ENCODE assay signal across 17 mouse cellular contexts in the genomic region with DNA sequence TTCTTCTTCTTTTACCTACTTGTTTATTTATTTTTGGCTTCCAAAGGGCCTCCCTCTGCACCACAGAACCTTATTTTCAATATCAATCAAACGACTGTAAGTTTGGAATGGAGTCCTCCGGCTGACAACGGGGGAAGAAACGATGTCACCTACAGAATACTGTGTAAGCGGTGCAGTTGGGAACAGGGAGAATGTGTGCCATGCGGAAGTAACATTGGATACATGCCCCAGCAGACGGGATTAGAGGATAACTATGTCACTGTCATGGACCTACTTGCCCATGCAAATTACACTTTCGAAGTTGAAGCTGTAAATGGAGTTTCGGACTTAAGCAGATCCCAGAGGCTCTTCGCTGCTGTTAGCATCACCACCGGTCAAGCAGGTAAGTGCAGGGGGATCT.
"Had no signal": no experiment of that assay in that cellular context is flagged by ENCODE, and none has a peak within 500 bp of the region (broad histone marks: within the 10 kb centered on the region; RNA-seq: fewer than 3 reads in every experiment).

No protein-coding gene starts in this region.

- DNase-seq: left cerebral cortex, postnatal 4 days; liver; liver, embryonic 13.5 days; liver, postnatal 0 days; lung, adult 18-20 months; lung, adult 2 months; lung, embryonic 14.5 days; lung, postnatal 10 days; lung, postnatal 14 days; lung, postnatal 36 days; lung, postnatal 4 days; midbrain, embryonic 14.5 days had no signal

- ATAC-seq: liver, embryonic 12.5 days; liver, postnatal 0 days; lung, postnatal 0 days; midbrain, embryonic 13.5 days; midbrain, embryonic 15.5 days; midbrain, embryonic 16.5 days had no signal
